In genomic region chr4:46650086-46650753, GRCm38 (mm10) we compare ENCODE assay signal across 8 mouse cellular contexts. TPM values are rescaled to one million over a fixed set of nuclear protein-coding genes. Genes with fewer than 3 reads are reported as not detected.
A peak's percentile ranks its signal among the peaks of the same experiment; 100 is the strongest.
DNase-seq lines count a peak whose midpoint lies in the region; ATAC-seq and TF ChIP-seq lines count a peak whose summit lies in the region.

Gene Tbc1d2, minus strand, starts transcription at chr4:46650209.

- H3K4me1 ChIP-seq in brown adipose tissue, adult 24 weeks (ENCODE audit: control insufficient read depth, insufficient read depth, insufficient read length, low read length) = peaks cover 12% of the 10 kb centered on the region; the same call in 1 of the 2 replicates
- H3K4me1 ChIP-seq in heart, embryonic 11.5 days (ENCODE audit: control insufficient read depth, insufficient read depth, low read length) = peaks cover 5% of the 10 kb centered on the region; the same call in 1 of the 2 replicates
- peaks cover 13% of the 10 kb centered on the region for H3K4me1 ChIP-seq in kidney, embryonic 15.5 days

- peak within 1 kb of the TSS; percentile 74 for H3ac ChIP-seq in C2C12 (ENCODE audit: control insufficient read depth, insufficient read length, low read depth)

- H3K79me3 ChIP-seq in C2C12 (ENCODE audit: low read depth) = no peaks in the 10 kb centered on the region

- H3K36me3 ChIP-seq in C2C12 (ENCODE audit: control insufficient read depth, insufficient read depth) = no peaks in the 10 kb centered on the region
- no peaks in the 10 kb centered on the region for H3K36me3 ChIP-seq in heart, embryonic 11.5 days (ENCODE audit: control insufficient read depth, insufficient read depth, low read length)
- H3K36me3 ChIP-seq in kidney, embryonic 15.5 days = no peaks in the 10 kb centered on the region

- no peaks in the 10 kb centered on the region for H3K9me3 ChIP-seq in heart, embryonic 11.5 days (replicated peaks; ENCODE audit: control insufficient read depth, low read length)
- H3K9me3 ChIP-seq in kidney, embryonic 15.5 days (replicated peaks) = no peaks in the 10 kb centered on the region

- no peaks in the 10 kb centered on the region for H3K79me2 ChIP-seq in C2C12 (ENCODE audit: control insufficient read depth, insufficient read depth)

- 0% methylated on average over 66 of the region's 69 CpGs for WGBS in heart, embryonic 11.5 days (ENCODE audit: insufficient replicate concordance)
- WGBS in kidney, embryonic 15.5 days = under 1% methylated on average over 67 of the region's 69 CpGs

- peak within 1 kb of the TSS; percentile 96 for H3K4me2 ChIP-seq in heart, embryonic 11.5 days
- peak within 1 kb of the TSS; percentile 95 for H3K4me2 ChIP-seq in kidney, embryonic 15.5 days

- H3K27me3 ChIP-seq in C2C12 (ENCODE audit: control insufficient read depth, insufficient read depth, insufficient read length) = peaks cover 7% of the 10 kb centered on the region
- peaks cover 43% of the 10 kb centered on the region for H3K27me3 ChIP-seq in heart, embryonic 11.5 days (ENCODE audit: control insufficient read depth, insufficient read depth, low read length)
- H3K27me3 ChIP-seq in kidney, embryonic 15.5 days = peaks cover 45% of the 10 kb centered on the region

- H3K27ac ChIP-seq in brown adipose tissue, adult 24 weeks (replicated peaks; ENCODE audit: low read depth, low read length) = peak within 1 kb of the TSS; percentile 81
- H3K27ac ChIP-seq in heart, embryonic 11.5 days (ENCODE audit: low read depth, low read length) = peak within 1 kb of the TSS; percentile 81
- peak within 1 kb of the TSS; percentile 94 for H3K27ac ChIP-seq in kidney, embryonic 15.5 days

- peak; percentile 99 for ATAC-seq in erythroid progenitor cell, adult 5-6 weeks (replicated peaks; ENCODE audit: low FRiP score, poor library complexity, severe bottlenecking)
- peak; percentile 90 for ATAC-seq in heart, embryonic 11.5 days (replicated peaks; ENCODE audit: insufficient number of reproducible peaks, low FRiP score, low TSS enrichment)
- ATAC-seq in kidney, embryonic 15.5 days (replicated peaks; ENCODE audit: low FRiP score) = peak; percentile 98

- TF ChIP-seq CTCF in C2C12 (IDR thresholded peaks at IDR 0.05; ENCODE audit: control insufficient read depth, insufficient read depth, insufficient read length) = no peak

- peak within 1 kb of the TSS; percentile 84 for H3K9ac ChIP-seq in heart, embryonic 11.5 days (ENCODE audit: low read depth, low read length)
- peak within 1 kb of the TSS; percentile 51 for H3K9ac ChIP-seq in kidney, embryonic 15.5 days

- DNase-seq in liver = peak; percentile 93
- peak; percentile 89 to 95 for DNase-seq in monocyte, adult 2 months (ENCODE audit: low read depth in 1 of 2, low spot score in 2 of 2)
- DNase-seq in spleen, postnatal 14 days (ENCODE audit: low spot score in 2 of 2) = peak; percentile 87 to 92

- peak within 1 kb of the TSS; percentile 41 for H3K4me3 ChIP-seq in C2C12 (ENCODE audit: insufficient read depth, poor library complexity, severe bottlenecking)
- peak within 1 kb of the TSS; percentile 86 for H3K4me3 ChIP-seq in brown adipose tissue, adult 24 weeks (ENCODE audit: insufficient read depth, low read depth, low read length)
- peak within 1 kb of the TSS; percentile 77 for H3K4me3 ChIP-seq in heart, embryonic 11.5 days (ENCODE audit: low read depth, low read length)
- peak within 1 kb of the TSS; percentile 77 for H3K4me3 ChIP-seq in kidney, embryonic 15.5 days (replicated peaks)

TF ChIP-seq in C2C12, 6 proteins besides CTCF, POLR2A, EP300 and RAD21:
- TF ChIP-seq MAX (IDR thresholded peaks at IDR 0.05) (peak; percentile 48), MYOG (IDR thresholded peaks at IDR 0.05; ENCODE audit: control insufficient read depth, extremely low read depth, insufficient read length) (no peak), USF1 (IDR thresholded peaks at IDR 0.05; ENCODE audit: low read depth) (no peak)

RNA-seq across cellular contexts. Expression of gene Tbc1d2, which starts in this region (rescaled TPM):
- 0.77 TPM for polyA plus RNA-seq in C2C12 (2012; fragmentation: generic; extraction: Trizol)
- 2.4 and 2.5 TPM in 2 replicates for polyA plus RNA-seq in brown adipose tissue, adult 24 weeks (2012; ENCODE audit: insufficient read depth, insufficient read length, missing spikeins)
- total RNA-seq in erythroid progenitor cell, adult 5-6 weeks (2015; ENCODE audit: low replicate concordance) = 0.84 TPM in 1 of 2 replicates, not detected in the other
- 0.39 and 0.91 TPM in 2 replicates for total RNA-seq in erythroid progenitor cell, adult 5-6 weeks (2017; ENCODE audit: low replicate concordance)
- polyA plus RNA-seq in heart, embryonic 11.5 days (2014; fragmentation: Nextera tagmentation; extraction: Ambion mirVana) = 0.11 and 0.30 TPM in 2 replicates
- polyA plus RNA-seq in kidney, embryonic 15.5 days (2015; fragmentation: Nextera tagmentation; extraction: Ambion mirVana) = 2.8 and 3.0 TPM in 2 replicates

Comparison
In these comparisons a context has a peak if more than half of its experiments do, and no peak if none do; other contexts are left out.
1. Peak in every context shown above with its lines: DNase-seq, ATAC-seq, H3K4me3 ChIP-seq and H3K27ac ChIP-seq.
2. Peak in ATAC-seq in erythroid progenitor cell, adult 5-6 weeks; RNA of the gene not detected or under 1 TPM.
3. Peak in ATAC-seq, H3K4me3 ChIP-seq, H3K27ac ChIP-seq, H3K9ac ChIP-seq and H3K4me2 ChIP-seq in heart, embryonic 11.5 days; RNA of the gene not detected or under 1 TPM.